Mouse (Mus musculus) granulocyte monocyte progenitor cell, adult 5-6 weeks (primary cell): ENCODE data around the gene Cx3cr1. TPM values are rescaled to one million over a fixed set of nuclear protein-coding genes. Genes with fewer than 3 reads are reported as not detected.

ENCODE experiments used
- ATAC-seq: replicated peaks from 2 replicates; pipeline ENCODE4 v1.8.0; 2016; ENCODE audit warnings: mild to moderate bottlenecking, moderate TSS enrichment, inconsistent platforms; ENCODE audit not compliant: poor library complexity, severe bottlenecking
- total RNA-seq, 2 experiments: library from RNA; stranded (forward) in 1 of 2; stranded (reverse) in 1 of 2; fragments of 200-712, 200-1000 nt in 1 of 2; fragments of >200 nt in 1 of 2; fragmentation: Nextera tagmentation in 1 of 2; gene quantifications; 2 replicates each; pipeline ENCODE4 v1.2.3; 2014 to 2017

The Cx3cr1 gene
- total RNA-seq, 2 experiments from 2014 or later, result 10.5 to 11.3 TPM

- ATAC-seq, result no peak
Observed at GRCm38 (mm10) chr9:119902410-119903151, 167.1 kb downstream of the Cx3cr1 start.

GRCm38 (mm10) chr9:119899446-119899845, 170.2 kb downstream of the Cx3cr1 start:
- peak; percentile 42 for ATAC-seq

- ATAC-seq, result peak; percentile 72
Observed at GRCm38 (mm10) chr9:119895040-119895721, 174.5 kb downstream of the Cx3cr1 start.

- ATAC-seq, result peak; percentile 94
Observed at GRCm38 (mm10) chr9:119894339-119895009, 175.2 kb downstream of the Cx3cr1 start, which contains the start of gene Wdr48. Gene Wdr48, plus strand, starts transcription at chr9:119894878.

GRCm38 (mm10) chr9:119893881-119894280, 175.8 kb downstream of the Cx3cr1 start:
- no peak for ATAC-seq

GRCm38 (mm10) chr9:119890692-119891091, 179.0 kb downstream of the Cx3cr1 start:
- ATAC-seq, result no peak

GRCm38 (mm10) chr9:119889446-119889845, 180.2 kb downstream of the Cx3cr1 start:
- ATAC-seq, result no peak

- no peak for ATAC-seq
Observed at GRCm38 (mm10) chr9:119888843-119889246, 180.8 kb downstream of the Cx3cr1 start.

- no peak for ATAC-seq
Observed at GRCm38 (mm10) chr9:119887144-119887901, 182.4 kb downstream of the Cx3cr1 start.

- no peak for ATAC-seq
Observed at GRCm38 (mm10) chr9:119854170-119854569, 215.5 kb downstream of the Cx3cr1 start.

GRCm38 (mm10) chr9:119853071-119853846, 216.4 kb downstream of the Cx3cr1 start:
- ATAC-seq, result no peak

GRCm38 (mm10) chr9:119852347-119853030, 217.2 kb downstream of the Cx3cr1 start:
- no peak for ATAC-seq

Other genes with a start within 250 kb of the Cx3cr1 start
- gene Scn11a, start 244.4 kb downstream of the Cx3cr1 start, total RNA-seq (2014; fragmentation: Nextera tagmentation), result not detected in 2 replicates
- gene Scn11a, start 244.4 kb downstream of the Cx3cr1 start, total RNA-seq (2017), result not detected in 2 replicates
- gene Wdr48, start 175.0 kb downstream of the Cx3cr1 start, total RNA-seq (2014; fragmentation: Nextera tagmentation), result 61.9 and 74.0 TPM in 2 replicates
- gene Wdr48, start 175.0 kb downstream of the Cx3cr1 start, total RNA-seq (2017), result 60.7 and 73.0 TPM in 2 replicates
- 8.0 and 9.4 TPM in 2 replicates for gene Gorasp1, start 132.3 kb downstream of the Cx3cr1 start, total RNA-seq (2014; fragmentation: Nextera tagmentation)
- gene Gorasp1, start 132.3 kb downstream of the Cx3cr1 start, total RNA-seq (2017), result 4.8 and 9.5 TPM in 2 replicates
- gene Ttc21a, start 132.3 kb downstream of the Cx3cr1 start, total RNA-seq (2014; fragmentation: Nextera tagmentation), result 2.4 and 2.8 TPM in 2 replicates
- gene Ttc21a, start 132.3 kb downstream of the Cx3cr1 start, total RNA-seq (2017), result 3.3 and 3.6 TPM in 2 replicates
- 1.3 and 8.5 TPM in 2 replicates for gene Csrnp1, start 85.2 kb downstream of the Cx3cr1 start, total RNA-seq (2014; fragmentation: Nextera tagmentation)
- 8.8 and 16.9 TPM in 2 replicates for gene Csrnp1, start 85.2 kb downstream of the Cx3cr1 start, total RNA-seq (2017)
- not detected in 2 replicates for gene Xirp1, start 46.3 kb downstream of the Cx3cr1 start, total RNA-seq (2014; fragmentation: Nextera tagmentation)
- gene Xirp1, start 46.3 kb downstream of the Cx3cr1 start, total RNA-seq (2017), result not detected in 2 replicates
- not detected in 2 replicates for gene Ccr8, start 22.2 kb upstream of the Cx3cr1 start, total RNA-seq (2014; fragmentation: Nextera tagmentation)
- not detected in 2 replicates for gene Ccr8, start 22.2 kb upstream of the Cx3cr1 start, total RNA-seq (2017)
- gene Slc25a38, start 40.5 kb upstream of the Cx3cr1 start, total RNA-seq (2014; fragmentation: Nextera tagmentation), result 10.7 and 14.5 TPM in 2 replicates
- 11.5 and 15.1 TPM in 2 replicates for gene Slc25a38, start 40.5 kb upstream of the Cx3cr1 start, total RNA-seq (2017)
- 2,951 and 3,504 TPM in 2 replicates for gene Rpsa, start 57.8 kb upstream of the Cx3cr1 start, total RNA-seq (2014; fragmentation: Nextera tagmentation)
- gene Rpsa, start 57.8 kb upstream of the Cx3cr1 start, total RNA-seq (2017), result 3,677 and 4,904 TPM in 2 replicates
- gene Mobp, start 79.8 kb upstream of the Cx3cr1 start, total RNA-seq (2014; fragmentation: Nextera tagmentation), result not detected in 2 replicates
- gene Mobp, start 79.8 kb upstream of the Cx3cr1 start, total RNA-seq (2017), result not detected in 2 replicates
- not detected in 2 replicates for gene Myrip, start 231.6 kb upstream of the Cx3cr1 start, total RNA-seq (2014; fragmentation: Nextera tagmentation)
- gene Myrip, start 231.6 kb upstream of the Cx3cr1 start, total RNA-seq (2017), result 0.46 TPM in 1 of 2 replicates, not detected in the other